Mouse (Mus musculus) spleen, adult 2 months (tissue): Measurements from ENCODE around the gene Pds5a. TPM values are rescaled to one million over a fixed set of nuclear protein-coding genes. Genes with fewer than 3 reads are reported as not detected.

Experiments
- DNase-seq, 2 experiments: peaks; one replicate each; pipeline versions ENCODE4 v3.0.0 to v3.0.0-alpha.2; 2012 to 2021; ENCODE audit warnings: low spot score in 2 of 2, low read depth in 1 of 2
- H3K27ac ChIP-seq: fragments of 200-500 bp; 2 replicates; pipeline ENCODE4 v1.5.1; 2012; ENCODE audit warnings: low read length, inconsistent platforms; ENCODE audit not compliant: insufficient read depth
- H3K27me3 ChIP-seq: fragments of 200-500 bp; 2 replicates; pipeline ENCODE4 v1.6.1; 2012; ENCODE audit warnings: mild to moderate bottlenecking, moderate library complexity, low read length, inconsistent platforms; ENCODE audit not compliant: control insufficient read depth, insufficient read depth
- H3K36me3 ChIP-seq: fragments of 200-500 bp; 2 replicates; pipeline ENCODE4 v1.6.1; 2012; ENCODE audit warnings: mild to moderate bottlenecking, low read length, inconsistent platforms; ENCODE audit not compliant: control insufficient read depth, insufficient read depth
- H3K4me1 ChIP-seq: fragments of 200-500 bp; 2 replicates; pipeline ENCODE4 v1.6.1; 2011; ENCODE audit warnings: inconsistent platforms; ENCODE audit not compliant: control insufficient read depth, insufficient read depth, insufficient read length
- H3K4me3 ChIP-seq: fragments of 200-500 bp; 2 replicates; pipeline ENCODE4 v1.5.1; 2011; ENCODE audit warnings: mild to moderate bottlenecking, inconsistent platforms; ENCODE audit not compliant: insufficient read depth, insufficient read length; ENCODE audit errors: extremely low read depth
- CTCF ChIP-seq: fragments of 200-500 bp; IDR thresholded peaks from 2 replicates; pipeline ENCODE4 v1.5.1; 2011; ENCODE audit warnings: mild to moderate bottlenecking, inconsistent platforms; ENCODE audit not compliant: insufficient read depth, insufficient read length, insufficient replicate concordance; ENCODE audit errors: extremely low read depth
- POLR2A ChIP-seq: fragments of 200-500 bp; IDR thresholded peaks from 2 replicates; pipeline ENCODE4 v1.6.1; 2011; ENCODE audit warnings: low read depth, low read length, inconsistent platforms
- WGBS: fragments of 180-500 bp; shearing (Covaris S2); methylation state at CpG from one replicate; pipeline ENCODE4 v1.1.7; 2018; 5-methylcytosine and 5-hydroxymethylcytosine counted together
- polyA plus RNA-seq: library from polyadenylated mRNA; depleted of rRNA; stranded (reverse); fragments of >200 nt; gene quantifications from 2 replicates; pipeline ENCODE4 v1.2.3, GENCODE M21; 2012

Gene Pds5a
- polyA plus RNA-seq, 1 experiment: 12.8 TPM

DNA sequence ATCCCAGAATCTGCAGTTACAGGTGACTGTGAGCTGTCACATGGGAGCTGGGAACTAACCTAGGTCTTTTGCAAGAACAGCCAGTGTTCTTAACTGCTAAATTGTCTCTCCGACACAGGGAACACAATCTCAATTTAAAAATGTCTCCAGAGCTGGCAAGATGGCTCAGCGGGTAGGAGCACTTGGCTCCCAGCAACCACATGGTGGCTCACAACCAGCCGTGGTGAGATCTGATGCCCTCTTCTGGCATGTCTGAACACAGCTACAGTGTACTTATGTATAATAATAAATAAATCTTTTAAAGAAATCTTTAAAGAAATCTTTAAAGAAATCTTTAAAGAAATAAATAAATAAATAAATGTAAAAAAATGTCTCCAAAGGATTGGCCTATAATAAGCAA, 30.4 kb downstream of the Pds5a start:
- WGBS: 81% methylated on average over 3 of the region's 3 CpGs
- TF ChIP-seq POLR2A (no peak), CTCF (no peak)
- H3K27me3 ChIP-seq: no peaks in the 10 kb centered on the region
- no peak for DNase-seq
- H3K27ac ChIP-seq: no peak overlapping the region
- H3K4me3 ChIP-seq: no peak overlapping the region
- H3K4me1 ChIP-seq: no peaks in the 10 kb centered on the region
- H3K36me3 ChIP-seq: peaks cover 3% of the 10 kb centered on the region; the same call in 1 of the 2 replicates

DNA sequence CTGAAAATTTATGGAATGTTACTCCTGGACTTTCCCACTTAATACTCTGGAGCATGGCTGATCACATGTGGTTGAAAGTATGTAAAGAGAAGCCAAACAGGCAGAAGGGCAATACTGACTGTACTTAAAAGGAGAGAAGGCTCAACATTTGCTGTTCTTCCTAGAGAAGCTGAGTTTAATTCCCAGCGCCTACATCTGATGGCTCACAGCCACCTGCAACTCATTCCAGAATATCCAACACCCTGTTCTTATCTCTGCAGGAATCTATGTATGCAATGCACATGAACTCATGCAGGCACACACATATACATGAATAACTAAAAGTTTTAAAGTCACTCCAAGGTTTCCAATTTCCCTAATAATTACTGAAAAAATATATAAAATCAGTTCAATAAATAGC, 32.7 kb downstream of the Pds5a start:
- Histone ChIP-seq H3K27ac (no peak overlapping the region), H3K4me1 (no peaks in the 10 kb centered on the region), H3K4me3 (no peak overlapping the region), H3K36me3 (peaks cover 3% of the 10 kb centered on the region; the same call in 1 of the 2 replicates), H3K27me3 (no peaks in the 10 kb centered on the region)
- TF ChIP-seq POLR2A: no peak
- TF ChIP-seq CTCF: no peak
- WGBS: 93% methylated on average over 1 of the region's 1 CpGs
- DNase-seq: no peak

DNA sequence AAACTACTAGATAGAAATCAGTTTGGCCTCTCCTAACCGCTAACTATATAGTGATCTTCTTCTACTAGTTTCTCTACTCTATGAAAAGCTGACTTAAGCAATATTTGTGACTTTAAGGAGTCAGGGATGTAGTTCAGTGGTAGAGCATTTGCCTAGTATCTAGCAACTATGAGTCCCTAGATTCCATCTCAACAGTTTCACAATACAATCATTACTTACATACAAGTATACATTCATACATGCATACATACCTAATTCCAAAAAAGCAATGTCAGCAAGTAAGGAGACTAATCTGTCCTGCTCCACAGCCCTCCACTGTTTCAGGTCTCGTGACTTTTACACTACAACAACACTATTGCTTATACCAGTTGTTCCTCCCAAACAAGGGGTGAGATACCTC, 36.1 kb downstream of the Pds5a start:
- H3K4me3 ChIP-seq: no peak overlapping the region
- no peaks in the 10 kb centered on the region for H3K4me1 ChIP-seq
- DNase-seq: no peak
- TF ChIP-seq CTCF (no peak), POLR2A (no peak)
- H3K27me3 ChIP-seq: no peaks in the 10 kb centered on the region
- WGBS: 94% methylated on average over 2 of the region's 2 CpGs
- H3K36me3 ChIP-seq: peaks cover 6% of the 10 kb centered on the region
- H3K27ac ChIP-seq: no peak overlapping the region

DNA sequence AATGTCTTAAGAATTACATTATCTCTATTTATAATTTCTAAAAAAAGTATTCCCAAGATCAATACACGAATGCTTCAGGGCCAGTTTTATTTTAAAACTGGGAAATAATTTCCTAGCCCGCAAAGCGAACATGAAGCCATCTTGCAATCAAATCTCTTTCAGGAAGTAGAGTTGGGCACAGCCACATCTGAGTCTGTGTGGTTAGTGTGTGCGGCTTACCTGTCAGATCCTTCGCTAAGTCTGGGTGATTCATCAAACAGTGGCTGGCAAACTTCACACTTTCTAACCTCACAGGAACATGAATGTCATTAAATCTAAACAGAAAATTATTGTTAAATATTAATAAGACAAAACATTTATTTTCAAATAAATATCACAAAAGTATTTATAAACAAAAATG, 44.3 kb downstream of the Pds5a start:
- Histone ChIP-seq H3K27me3 (no peaks in the 10 kb centered on the region), H3K4me1 (no peaks in the 10 kb centered on the region), H3K36me3 (peaks cover 30% of the 10 kb centered on the region), H3K4me3 (no peak overlapping the region), H3K27ac (no peak overlapping the region)
- DNase-seq: peak in 1 of 2 experiments; percentile 15
- TF ChIP-seq CTCF (no peak), POLR2A (no peak)
- WGBS: 84% methylated on average over 5 of the region's 5 CpGs

DNA sequence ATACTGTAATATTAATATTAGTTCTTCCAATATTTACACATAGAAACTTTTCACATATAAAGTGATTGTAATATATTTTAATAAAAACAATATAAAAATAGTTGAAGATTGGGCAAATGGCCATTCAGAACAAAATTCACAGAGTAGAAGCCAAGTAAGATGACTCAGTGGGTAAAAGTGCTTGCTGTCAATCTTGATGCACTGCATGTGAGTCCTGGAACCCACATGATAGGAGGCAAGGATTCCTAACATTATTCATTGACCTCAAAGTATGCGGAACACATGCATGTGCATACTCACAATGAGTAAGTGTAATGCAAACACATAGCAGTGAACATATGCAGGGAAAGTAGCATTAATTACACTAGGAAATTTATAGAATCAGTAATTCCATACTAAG, 59.2 kb downstream of the Pds5a start:
- Histone ChIP-seq H3K4me1 (no peaks in the 10 kb centered on the region), H3K4me3 (no peak overlapping the region), H3K36me3 (peaks cover 30% of the 10 kb centered on the region), H3K27ac (no peak overlapping the region), H3K27me3 (no peaks in the 10 kb centered on the region)
- DNase-seq: no peak
- whole genome bisulfite sequencing: 98% methylated on average over 1 of the region's 1 CpGs
- TF ChIP-seq CTCF: no peak
- no peak for TF ChIP-seq POLR2A

DNA sequence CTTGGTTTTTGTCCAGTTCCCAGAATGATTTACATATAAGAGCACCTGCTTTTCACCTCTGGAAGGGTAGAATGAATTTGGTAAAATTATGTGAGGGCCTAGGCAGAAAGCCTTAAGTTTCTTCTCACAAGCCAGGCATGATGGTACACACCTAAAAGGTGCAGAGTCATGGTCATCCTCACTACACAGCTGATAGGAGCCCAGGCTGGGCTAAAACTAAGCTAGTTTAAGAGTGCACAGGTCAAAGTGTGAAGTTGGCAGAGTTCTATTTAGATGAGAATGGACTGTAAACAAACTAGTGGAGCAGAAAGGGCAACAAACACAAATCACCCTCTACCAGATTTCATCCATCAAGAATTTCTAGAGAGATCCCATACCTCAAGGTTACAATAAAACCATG, 73.7 kb downstream of the Pds5a start:
- H3K36me3 ChIP-seq: peaks cover 17% of the 10 kb centered on the region
- TF ChIP-seq POLR2A: no peak
- TF ChIP-seq CTCF: no peak
- no peak for DNase-seq
- no peak overlapping the region for H3K4me3 ChIP-seq
- H3K27ac ChIP-seq: no peak overlapping the region
- H3K4me1 ChIP-seq: no peaks in the 10 kb centered on the region
- no peaks in the 10 kb centered on the region for H3K27me3 ChIP-seq

DNA sequence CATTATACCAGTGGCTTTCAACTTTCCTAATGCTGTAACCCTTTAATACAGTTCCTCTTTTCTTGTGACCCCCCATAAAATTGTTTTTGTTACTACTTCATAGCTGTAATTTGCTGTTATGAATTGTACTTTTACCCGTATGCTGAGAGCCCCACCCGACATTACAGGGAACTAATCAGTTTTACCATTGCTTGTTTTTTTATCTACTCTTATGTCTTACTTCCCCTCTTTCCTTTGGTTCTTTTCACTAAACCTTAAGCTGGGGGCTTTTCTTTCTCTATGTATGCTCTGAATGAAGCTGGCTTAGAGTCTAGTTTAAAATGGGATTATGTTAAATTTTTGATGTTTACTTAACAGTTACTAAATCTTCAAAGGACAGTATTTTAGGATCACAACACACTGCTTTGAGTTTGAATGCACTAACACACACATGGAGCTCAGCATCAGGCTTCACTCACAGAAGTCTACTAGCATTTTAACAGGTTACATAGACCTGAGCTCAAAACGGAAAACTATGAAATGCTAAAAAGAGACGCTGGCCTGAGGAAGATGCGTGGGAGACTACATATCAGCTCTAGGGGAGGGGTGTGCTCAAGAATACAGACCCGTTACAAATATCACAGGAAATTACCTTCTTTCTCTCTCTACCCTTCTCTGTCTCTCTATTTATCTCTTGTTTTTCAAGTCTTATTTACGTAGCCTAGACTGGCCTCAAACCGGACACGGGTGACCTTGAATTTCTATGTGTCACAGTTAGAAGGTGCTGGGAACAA, 84.7 kb downstream of the Pds5a start:
- Histone ChIP-seq H3K36me3 (peaks cover 31% of the 10 kb centered on the region), H3K4me3 (no peak overlapping the region), H3K27ac (no peak overlapping the region), H3K4me1 (no peaks in the 10 kb centered on the region), H3K27me3 (no peaks in the 10 kb centered on the region)
- no peak for DNase-seq
- TF ChIP-seq POLR2A (no peak), CTCF (no peak)
- WGBS: 75% methylated on average over 9 of the region's 9 CpGs
